Mouse (Mus musculus) kidney, adult 2 months (tissue): Measurements from ENCODE around the gene Tgm2. TPM values are rescaled to one million over a fixed set of nuclear protein-coding genes. Genes with fewer than 3 reads are reported as not detected.

Source experiments
- DNase-seq: peaks from one replicate; pipeline ENCODE4 v3.0.0; 2021
- H3K27ac ChIP-seq: fragments of 200-500 bp; 2 replicates; pipeline ENCODE4 v1.5.1; 2012; ENCODE audit warnings: low read depth, low read length, control low read depth, inconsistent platforms; ENCODE audit not compliant: insufficient read depth
- H3K27me3 ChIP-seq: fragments of 200-500 bp; replicated peaks from 2 replicates; pipeline ENCODE4 v1.6.1; 2012; ENCODE audit warnings: mild to moderate bottlenecking, moderate library complexity, low read length, inconsistent platforms; ENCODE audit not compliant: control insufficient read depth, insufficient read depth
- H3K36me3 ChIP-seq: fragments of 200-500 bp; 2 replicates; pipeline ENCODE4 v1.6.1; 2012; ENCODE audit warnings: mild to moderate bottlenecking, moderate library complexity, low read length, inconsistent platforms; ENCODE audit not compliant: control insufficient read depth, insufficient read depth
- H3K4me1 ChIP-seq: fragments of 200-500 bp; 2 replicates; pipeline ENCODE4 v1.6.1; 2011; ENCODE audit warnings: low read length; ENCODE audit not compliant: control insufficient read depth, insufficient read depth
- H3K4me3 ChIP-seq: fragments of 200-500 bp; 2 replicates; pipeline ENCODE4 v1.5.1; 2011; ENCODE audit warnings: mild to moderate bottlenecking, low read depth, low read length, control low read depth; ENCODE audit not compliant: insufficient read depth
- CTCF ChIP-seq: fragments of 200-500 bp; conservative IDR thresholded peaks from 2 replicates; pipeline ENCODE4 v1.5.1; 2011; ENCODE audit warnings: low read depth, mild to moderate bottlenecking, control low read depth, low read length, moderate library complexity, mixed read lengths; ENCODE audit not compliant: insufficient read depth, insufficient read length
- POLR2A ChIP-seq: fragments of 200-500 bp; IDR thresholded peaks from one replicate; pipeline ENCODE4 v1.6.1; 2011; ENCODE audit warnings: low read depth, low read length, control low read depth
- WGBS: fragments of 180-500 bp; shearing (Covaris S2); methylation state at CpG from one replicate; pipeline ENCODE4 v1.1.7; 2018; 5-methylcytosine and 5-hydroxymethylcytosine counted together
- polyA plus RNA-seq: library from polyadenylated mRNA; depleted of rRNA; stranded (reverse); fragments of >200 nt; gene quantifications from 2 replicates; pipeline ENCODE4 v1.2.3, GENCODE M21; 2012; rRNA removed

Gene Tgm2
- polyA plus RNA-seq, result 217 and 221 TPM in 2 replicates

DNA sequence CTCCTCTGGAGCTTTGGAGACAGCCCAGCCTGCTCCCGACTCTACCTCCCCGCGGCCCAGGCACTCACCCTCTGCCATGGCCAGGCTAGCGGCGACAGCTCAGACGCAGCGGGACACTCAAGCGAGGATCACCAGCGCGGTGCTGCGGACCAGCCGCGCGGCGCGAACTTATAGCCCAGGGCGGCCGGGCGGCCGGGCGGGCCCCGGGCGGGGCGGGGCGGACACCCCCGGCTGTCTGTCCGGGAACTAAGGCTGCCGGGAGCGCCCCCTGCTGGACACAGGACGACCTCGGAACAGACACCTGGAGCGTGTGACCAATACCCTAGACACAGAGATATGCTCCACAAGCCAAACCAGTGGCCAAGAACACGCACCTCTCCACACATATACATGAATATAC, at the start of gene Tgm2:
Gene Tgm2 (minus strand): TSS at position 214 of the 400 bp plus-strand sequence.
- Histone ChIP-seq H3K27ac (peak within 1 kb of the TSS; percentile 77), H3K27me3 (no peaks in the 10 kb centered on the region), H3K36me3 (no peaks in the 10 kb centered on the region), H3K4me1 (peaks cover 13% of the 10 kb centered on the region; the same call in 1 of the 2 replicates), H3K4me3 (peak within 1 kb of the TSS; percentile 78)
- TF ChIP-seq CTCF (peak; percentile 73), POLR2A (peak; percentile 71)
- peak; percentile 96 for DNase-seq
- under 1% methylated on average over 33 of the region's 33 CpGs for WGBS

DNA sequence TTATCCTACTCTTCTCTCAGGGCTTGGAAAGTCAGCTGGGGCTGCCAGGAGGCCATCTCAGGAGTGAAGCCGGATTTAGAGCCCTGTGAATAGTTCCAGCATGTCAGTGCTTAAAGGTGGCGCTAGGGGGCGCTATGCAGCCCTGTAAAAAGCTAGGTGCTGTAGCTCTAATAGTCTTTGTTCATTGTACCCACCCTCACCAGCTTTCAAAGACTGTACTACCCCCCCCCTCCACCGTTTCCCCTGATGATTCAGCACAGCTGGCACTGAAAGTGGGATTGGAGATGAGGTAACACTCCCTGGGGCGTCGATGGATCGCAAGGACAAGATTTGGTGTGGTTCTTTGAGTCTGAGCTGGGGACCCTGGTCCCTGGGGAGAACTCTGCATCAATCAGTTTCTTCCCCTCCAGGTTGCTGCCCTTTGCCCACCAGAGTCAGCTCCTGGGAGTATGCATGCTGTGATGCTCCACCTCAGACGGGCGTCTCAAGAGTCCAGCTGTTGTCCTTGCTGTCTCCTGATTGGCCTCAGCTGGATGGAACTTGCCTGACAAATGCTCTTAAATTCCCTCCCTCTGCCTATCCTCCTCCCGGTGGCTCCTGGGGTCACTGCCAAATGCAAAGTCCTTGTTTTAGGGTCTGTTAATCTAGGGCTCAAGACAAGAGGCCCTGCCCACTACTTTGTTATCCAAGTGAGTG, 48.9 kb upstream of the Tgm2 start:
- DNase-seq, result no peak
- 45% methylated on average over 10 of the region's 10 CpGs for WGBS

DNA sequence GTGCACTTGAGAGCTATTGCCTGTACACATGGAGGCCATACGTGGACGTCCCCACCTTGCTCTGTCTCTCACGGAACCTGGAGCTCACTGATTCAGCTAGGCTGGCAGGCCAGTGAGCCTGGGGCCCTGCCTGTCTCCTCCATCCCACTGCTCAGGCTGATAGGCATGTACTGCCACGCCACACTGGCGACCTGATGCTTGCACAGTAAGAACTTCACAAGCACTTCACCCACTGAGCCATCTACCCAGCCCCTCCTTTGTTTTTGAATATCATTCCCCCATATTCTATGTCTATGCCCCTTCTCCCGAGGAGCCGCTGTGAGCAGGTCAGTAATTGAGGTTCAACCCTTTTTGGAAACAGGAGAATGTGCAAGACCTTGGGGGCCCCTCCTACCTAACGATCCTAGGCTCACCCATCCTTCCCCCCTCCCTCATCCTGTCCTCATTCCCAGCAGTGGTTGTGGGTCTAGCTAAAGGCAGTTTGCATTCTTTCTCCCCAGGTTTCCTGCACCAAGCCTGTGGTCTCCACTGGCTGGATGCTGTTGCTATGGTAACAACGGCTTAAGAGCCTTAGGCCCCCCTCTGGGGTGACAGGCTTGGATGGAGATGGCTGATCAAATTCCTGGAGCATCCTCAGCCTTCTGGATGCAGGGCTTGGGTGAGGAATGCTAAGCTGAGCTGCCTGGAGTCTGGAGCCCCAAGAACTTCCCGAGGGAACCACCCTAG, 47.5 kb upstream of the Tgm2 start:
- Histone ChIP-seq H3K36me3 (no peaks in the 10 kb centered on the region), H3K27ac (no peak overlapping the region), H3K4me1 (peaks cover 15% of the 10 kb centered on the region; the same call in 1 of the 2 replicates), H3K27me3 (no peaks in the 10 kb centered on the region), H3K4me3 (no peak overlapping the region)
- no peak for DNase-seq
- TF ChIP-seq CTCF, result no peak
- no peak for TF ChIP-seq POLR2A
- whole genome bisulfite sequencing, result 75% methylated on average over 10 of the region's 10 CpGs

More for the DNA sequence above, 48.9 kb upstream of the Tgm2 start:
- Histone ChIP-seq H3K36me3 (no peaks in the 10 kb centered on the region), H3K4me1 (peaks cover 17% of the 10 kb centered on the region; the same call in 1 of the 2 replicates), H3K27ac (no peak overlapping the region), H3K27me3 (no peaks in the 10 kb centered on the region), H3K4me3 (no peak overlapping the region)
- TF ChIP-seq POLR2A (no peak), CTCF (peak; percentile 78)

DNA sequence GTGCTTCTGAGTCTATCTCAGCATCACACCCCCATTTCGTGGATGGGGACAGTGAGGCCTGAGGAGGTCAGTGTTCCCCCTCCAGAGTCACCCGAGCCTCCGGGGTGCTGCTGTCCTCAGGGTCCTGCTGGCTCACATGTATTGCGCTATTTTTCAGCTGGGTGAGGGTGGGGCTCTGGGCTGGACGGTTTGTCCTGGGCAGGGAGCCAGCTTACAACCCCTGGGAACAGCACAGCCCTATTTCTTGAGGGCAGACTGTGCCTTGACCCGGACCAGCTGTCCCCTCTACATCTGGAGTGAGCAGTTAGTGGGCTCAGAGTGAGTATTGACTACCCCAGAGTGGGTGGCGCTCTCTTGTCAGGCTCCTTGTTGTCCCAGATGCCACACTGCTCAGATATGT, 44.9 kb upstream of the Tgm2 start:
- no peaks in the 10 kb centered on the region for H3K36me3 ChIP-seq
- peak; percentile 54 for DNase-seq
- H3K27ac ChIP-seq, result no peak overlapping the region
- H3K27me3 ChIP-seq, result no peaks in the 10 kb centered on the region
- 42% methylated on average over 7 of the region's 7 CpGs for WGBS
- peaks cover 15% of the 10 kb centered on the region; the same call in 1 of the 2 replicates for H3K4me1 ChIP-seq
- TF ChIP-seq POLR2A, result no peak
- no peak for TF ChIP-seq CTCF
- no peak overlapping the region for H3K4me3 ChIP-seq

GRCm38 (mm10) chr2:158189451-158189850, 43.2 kb upstream of the Tgm2 start:
- Histone ChIP-seq H3K27ac (no peak overlapping the region), H3K27me3 (no peaks in the 10 kb centered on the region), H3K4me3 (no peak overlapping the region), H3K4me1 (peaks cover 15% of the 10 kb centered on the region; the same call in 1 of the 2 replicates), H3K36me3 (no peaks in the 10 kb centered on the region)
- TF ChIP-seq POLR2A, result no peak
- TF ChIP-seq CTCF, result no peak
- WGBS, result 66% methylated on average over 11 of the region's 11 CpGs
- no peak for DNase-seq

GRCm38 (mm10) chr2:158186206-158186871, 40.1 kb upstream of the Tgm2 start:
- 63% methylated on average over 11 of the region's 11 CpGs for WGBS
- Histone ChIP-seq H3K36me3 (no peaks in the 10 kb centered on the region), H3K27me3 (no peaks in the 10 kb centered on the region), H3K4me1 (peaks cover 5% of the 10 kb centered on the region; the same call in 1 of the 2 replicates), H3K4me3 (no peak overlapping the region), H3K27ac (no peak overlapping the region)
- DNase-seq, result no peak
- no peak for TF ChIP-seq CTCF
- TF ChIP-seq POLR2A, result no peak
